Mouse (Mus musculus) embryonic facial prominence, embryonic 11.5 days (tissue): ENCODE measurements around the gene Pfn1. TPM values are rescaled to one million over a fixed set of nuclear protein-coding genes. Genes with fewer than 3 reads are reported as not detected.

Experiments used
- ATAC-seq: fragments of 200-750 bp; cut with Nextera tagmentation; replicated peaks from 2 replicates; pipeline ENCODE4 v1.8.0; 2017; ENCODE audit warnings: low read depth; ENCODE audit not compliant: insufficient number of reproducible peaks, low FRiP score, low TSS enrichment
- DNase-seq: peaks from one replicate; pipeline ENCODE4 v3.0.0-alpha.2; 2015; ENCODE audit warnings: low spot score
- H3K27ac ChIP-seq: fragments of 300-500 bp; sonication (generic); replicated peaks from 2 replicates; pipeline ENCODE4 v1.5.1; 2014; ENCODE audit warnings: mild to moderate bottlenecking, low read depth, low read length, control low read depth
- H3K27me3 ChIP-seq: fragments of 300-500 bp; sonication (generic); 2 replicates; pipeline ENCODE4 v1.6.1; 2014; ENCODE audit warnings: mild to moderate bottlenecking, low read length, moderate library complexity, mixed read lengths; ENCODE audit not compliant: control insufficient read depth, insufficient read depth
- H3K36me3 ChIP-seq: fragments of 300-500 bp; sonication (generic); replicated peaks from 2 replicates; pipeline ENCODE4 v1.6.1; 2014; ENCODE audit warnings: low read depth, mild to moderate bottlenecking, low read length, moderate library complexity, mixed read lengths; ENCODE audit not compliant: control insufficient read depth, insufficient read depth
- H3K4me1 ChIP-seq: fragments of 300-500 bp; sonication (generic); 2 replicates; pipeline ENCODE4 v1.6.1; 2014; ENCODE audit warnings: low read length, mixed read lengths; ENCODE audit not compliant: control insufficient read depth, insufficient read depth
- H3K4me2 ChIP-seq: fragments of 300-500 bp; sonication (generic); 2 replicates; pipeline ENCODE4 v1.6.1; 2014; ENCODE audit warnings: low read depth, mild to moderate bottlenecking, control low read depth, low read length, moderate library complexity
- H3K4me3 ChIP-seq: fragments of 300-500 bp; sonication (generic); 2 replicates; pipeline ENCODE4 v1.5.1; 2014; ENCODE audit warnings: low read depth, low read length, control low read depth
- H3K9ac ChIP-seq: fragments of 300-500 bp; sonication (generic); replicated peaks from 2 replicates; pipeline ENCODE4 v1.6.1; 2014; ENCODE audit warnings: mild to moderate bottlenecking, control low read depth, low read length
- H3K9me3 ChIP-seq: fragments of 300-500 bp; sonication (generic); replicated peaks from 2 replicates; pipeline ENCODE4 v1.6.1; 2016; ENCODE audit warnings: mild to moderate bottlenecking, low read length, inconsistent platforms, mixed read lengths; ENCODE audit not compliant: control insufficient read depth
- WGBS: fragments of 180-500 bp; shearing (Covaris S2); extraction: QIAGEN DNeasy Blood & Tissue Kit; methylation state at CpG from one replicate; pipeline ENCODE4 v1.1.7; 2014; 5-methylcytosine and 5-hydroxymethylcytosine counted together
- polyA plus RNA-seq: library from polyadenylated mRNA; unstranded; fragments of >200 nt; fragmentation: Nextera tagmentation; extraction: Ambion mirVana; gene quantifications from 2 replicates; pipeline ENCODE4 v1.2.1, GENCODE M21; 2014

Pfn1 gene
- polyA plus RNA-seq, 1 experiment from 2014 or later, result 1,669 TPM

GRCm38 (mm10) chr11:70697376-70697775, 42.9 kb upstream of the Pfn1 start:
- Histone ChIP-seq H3K36me3 (no peaks in the 10 kb centered on the region), H3K4me1 (peaks cover 3% of the 10 kb centered on the region; the same call in 1 of the 2 replicates), H3K27me3 (no peaks in the 10 kb centered on the region), H3K27ac (no peak overlapping the region), H3K4me3 (no peak overlapping the region), H3K4me2 (no peak overlapping the region), H3K9me3 (no peaks in the 10 kb centered on the region), H3K9ac (no peak overlapping the region)
- ATAC-seq (no peak), DNase-seq (no peak)
- WGBS, result 74% methylated on average over 3 of the region's 3 CpGs

- WGBS, result 67% methylated on average over 3 of the region's 3 CpGs
- no peak for DNase-seq
- ATAC-seq, result no peak
- Histone ChIP-seq H3K4me2 (no peak overlapping the region), H3K27me3 (no peaks in the 10 kb centered on the region), H3K9me3 (no peaks in the 10 kb centered on the region), H3K9ac (no peak overlapping the region), H3K4me3 (no peak overlapping the region), H3K27ac (no peak overlapping the region), H3K36me3 (no peaks in the 10 kb centered on the region), H3K4me1 (no peaks in the 10 kb centered on the region)
Observed at GRCm38 (mm10) chr11:70693504-70693903, 39.1 kb upstream of the Pfn1 start.

- Histone ChIP-seq H3K27ac (no peak overlapping the region), H3K4me3 (no peak overlapping the region), H3K9ac (no peak overlapping the region), H3K9me3 (no peaks in the 10 kb centered on the region), H3K36me3 (no peaks in the 10 kb centered on the region), H3K4me2 (no peak overlapping the region), H3K4me1 (peaks cover 4% of the 10 kb centered on the region; the same call in 1 of the 2 replicates), H3K27me3 (no peaks in the 10 kb centered on the region)
- DNase-seq (no peak), ATAC-seq (no peak)
- WGBS, result 55% methylated on average over 4 of the region's 4 CpGs
Observed at GRCm38 (mm10) chr11:70689578-70689977, 35.1 kb upstream of the Pfn1 start.

- H3K4me3 ChIP-seq, result peak overlapping the region; percentile 80
- H3K9ac ChIP-seq, result peak overlapping the region; percentile 79
- no peaks in the 10 kb centered on the region for H3K27me3 ChIP-seq
- no peak overlapping the region for H3K27ac ChIP-seq
- WGBS, result 11% methylated on average over 8 of the region's 8 CpGs
- H3K36me3 ChIP-seq, result no peaks in the 10 kb centered on the region
- no peak for ATAC-seq
- H3K4me2 ChIP-seq, result peak overlapping the region; percentile 64
- no peaks in the 10 kb centered on the region for H3K9me3 ChIP-seq
- H3K4me1 ChIP-seq, result peaks cover 4% of the 10 kb centered on the region; the same call in 1 of the 2 replicates
- DNase-seq, result no peak
Observed at GRCm38 (mm10) chr11:70688372-70688771, 33.9 kb upstream of the Pfn1 start.

- H3K4me2 ChIP-seq, result peak within 1 kb of the TSS; percentile 64
- peaks cover 4% of the 10 kb centered on the region; the same call in 1 of the 2 replicates for H3K4me1 ChIP-seq
- peak within 1 kb of the TSS; percentile 80 for H3K4me3 ChIP-seq
- WGBS, result under 1% methylated on average over 55 of the region's 55 CpGs
- no peaks in the 10 kb centered on the region for H3K9me3 ChIP-seq
- DNase-seq (peak; percentile 89), ATAC-seq (peak; percentile 80)
- H3K27me3 ChIP-seq, result no peaks in the 10 kb centered on the region
- peak within 1 kb of the TSS; percentile 70 for H3K27ac ChIP-seq
- H3K9ac ChIP-seq, result peak within 1 kb of the TSS; percentile 79
- no peaks in the 10 kb centered on the region for H3K36me3 ChIP-seq
Observed at GRCm38 (mm10) chr11:70687601-70688199, 33.3 kb upstream of the Pfn1 start, which contains the start of gene Camta2. Gene Camta2, minus strand, starts transcription at chr11:70688105.

GRCm38 (mm10) chr11:70686901-70687566, 32.6 kb upstream of the Pfn1 start:
- ATAC-seq (peak; percentile 72), DNase-seq (peak; percentile 54)
- H3K9ac ChIP-seq, result peak overlapping the region; percentile 79
- peaks cover 4% of the 10 kb centered on the region; the same call in 1 of the 2 replicates for H3K4me1 ChIP-seq
- H3K27ac ChIP-seq, result peak overlapping the region; percentile 70; the same call in 1 of the 2 replicates
- H3K9me3 ChIP-seq, result no peaks in the 10 kb centered on the region
- H3K36me3 ChIP-seq, result no peaks in the 10 kb centered on the region
- H3K4me2 ChIP-seq, result peak overlapping the region; percentile 64
- no peaks in the 10 kb centered on the region for H3K27me3 ChIP-seq
- WGBS, result 3% methylated on average over 16 of the region's 16 CpGs
- peak overlapping the region; percentile 80 for H3K4me3 ChIP-seq

- H3K4me3 ChIP-seq, result no peak overlapping the region
- ATAC-seq (no peak), DNase-seq (no peak)
- H3K27ac ChIP-seq, result no peak overlapping the region
- no peak overlapping the region for H3K4me2 ChIP-seq
- no peaks in the 10 kb centered on the region for H3K36me3 ChIP-seq
- peaks cover 4% of the 10 kb centered on the region; the same call in 1 of the 2 replicates for H3K4me1 ChIP-seq
- H3K9me3 ChIP-seq, result no peaks in the 10 kb centered on the region
- no peaks in the 10 kb centered on the region for H3K27me3 ChIP-seq
- 85% methylated on average over 5 of the region's 5 CpGs for WGBS
- no peak overlapping the region for H3K9ac ChIP-seq
Observed at GRCm38 (mm10) chr11:70683640-70684039, 29.2 kb upstream of the Pfn1 start.
